Mouse (Mus musculus): Measurements from ENCODE around the gene Srp68.

DNA sequence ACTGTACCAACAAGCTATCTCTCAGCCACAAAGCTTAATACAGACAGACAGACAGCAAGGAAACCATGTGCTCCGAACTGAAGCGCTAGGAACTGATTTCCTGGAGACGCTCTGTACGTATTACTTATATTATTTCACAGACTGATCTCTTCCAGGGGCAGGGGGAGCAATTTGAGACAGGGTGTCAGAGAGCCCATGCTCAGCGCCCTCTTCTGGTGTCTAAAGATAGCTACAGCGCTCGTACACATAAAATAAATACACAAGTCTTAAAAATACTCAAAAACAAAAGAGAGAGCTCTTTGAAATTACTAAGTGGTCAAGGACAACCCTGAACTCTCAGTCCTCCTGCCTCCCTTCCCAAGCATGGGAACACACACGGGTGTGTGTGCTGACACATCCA is 6.4 kb downstream of the Srp68 start:
- peak; percentile 56 for TF ChIP-seq CTCF (IDR thresholded peaks at IDR 0.05; ENCODE audit: low read depth)
- TF ChIP-seq EP300 (optimal IDR thresholded peaks at IDR 0.05), result no peak

Measured in stomach, postnatal 0 days (tissue).